Mouse (Mus musculus) kidney, adult 8-10 months (tissue): Measurements from ENCODE around the gene Trim62.
A peak's percentile ranks its signal among the peaks of the same experiment; 100 is the strongest.

Experiments used
- DNase-seq, 2 experiments: peaks; one replicate each; pipeline ENCODE4 v3.0.0; 2022

The Trim62 gene

DNA sequence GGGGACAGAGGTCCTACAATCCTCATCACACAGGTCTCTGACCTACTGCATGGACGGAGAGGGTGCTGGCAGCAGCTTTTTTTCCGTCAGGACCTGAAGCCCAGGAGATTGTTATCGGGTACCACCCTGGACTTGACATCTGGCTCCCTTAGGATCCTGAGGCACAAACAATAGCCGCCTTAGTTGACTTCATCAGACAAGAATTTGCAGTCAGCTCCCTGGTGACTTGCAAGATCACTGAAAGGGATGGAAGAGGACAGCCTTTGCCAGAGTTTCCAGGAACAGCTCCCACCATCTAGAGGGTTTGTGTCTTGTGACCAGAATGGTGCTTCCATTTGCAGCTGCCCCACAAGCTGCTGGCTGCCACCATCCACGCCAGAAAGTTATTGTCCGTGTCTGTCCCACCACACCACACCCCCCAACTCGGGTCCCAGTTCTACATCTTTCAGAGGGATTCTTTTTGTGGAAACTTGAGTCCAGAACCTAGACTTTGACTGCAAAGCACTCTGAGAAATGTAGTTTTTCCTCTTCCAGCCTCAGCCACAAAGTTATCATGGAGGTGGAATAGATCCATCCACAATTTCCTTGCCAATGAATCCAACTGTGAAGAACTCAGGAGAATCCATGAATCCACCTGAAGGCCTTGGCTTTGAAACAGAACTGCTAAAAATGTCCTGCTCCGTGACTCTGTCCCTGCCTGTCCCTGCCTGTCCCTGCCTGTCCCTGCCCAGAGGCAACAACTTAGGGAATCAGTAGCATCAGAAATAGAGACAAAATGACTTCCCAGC, 27.1 kb downstream of the Trim62 start:
- DNase-seq = no peak

DNA sequence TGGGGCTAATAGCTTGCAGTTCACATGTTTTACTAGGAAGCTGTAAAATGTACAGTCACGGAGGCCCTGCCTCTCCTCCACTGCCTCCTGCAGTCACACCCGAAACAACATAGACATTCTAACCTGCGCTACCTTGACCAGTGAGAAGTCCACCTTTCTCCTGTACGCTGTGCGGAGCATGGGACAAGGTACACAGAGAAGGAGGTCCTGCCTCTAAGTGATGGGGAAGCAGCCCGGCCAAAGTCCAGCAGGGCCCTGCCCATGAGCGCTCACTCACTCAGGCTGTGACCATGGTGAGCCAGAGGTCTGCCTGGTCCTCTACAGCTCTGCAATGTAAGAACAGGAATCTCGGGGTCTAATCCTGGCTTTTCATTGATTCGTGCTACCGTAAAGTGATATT, 28.7 kb downstream of the Trim62 start:
- DNase-seq = no peak

DNA sequence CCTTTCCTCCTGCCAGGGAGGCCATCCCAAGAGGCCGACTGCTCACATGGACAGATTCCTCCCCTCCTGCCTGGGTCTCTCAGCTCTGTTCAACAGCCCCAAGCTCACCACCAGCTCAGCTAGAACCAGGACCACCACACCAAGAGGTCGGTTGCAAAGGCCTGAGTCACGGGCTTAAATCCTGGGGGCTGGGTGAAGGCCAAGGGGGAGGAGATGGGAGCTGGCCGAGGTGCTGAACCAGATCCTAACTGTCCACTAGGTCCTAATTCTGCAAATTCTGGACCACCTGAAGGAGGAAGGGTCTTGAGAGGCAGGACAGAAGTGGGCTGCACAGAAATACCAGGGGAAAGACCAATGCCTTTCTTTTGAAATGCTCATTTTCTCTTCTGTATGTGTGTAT, 30.4 kb downstream of the Trim62 start:
- DNase-seq = no peak

DNA sequence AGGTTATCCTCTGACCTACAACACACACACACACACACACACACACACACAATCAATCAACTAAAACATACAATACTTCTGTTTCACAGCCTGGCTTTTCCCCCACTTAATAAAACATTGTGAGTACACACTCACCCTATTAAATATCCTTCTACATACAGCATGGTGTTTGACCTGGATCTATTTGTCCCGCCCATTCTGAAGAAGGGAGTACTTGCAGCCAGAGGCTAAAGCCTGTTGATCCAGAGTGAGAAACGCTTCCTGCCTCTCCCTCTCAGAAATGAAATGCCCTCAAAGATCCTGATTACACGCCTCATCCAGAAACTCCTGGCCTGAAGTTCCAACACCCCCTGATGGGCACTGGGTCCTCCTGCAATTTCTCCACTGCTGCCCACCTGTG, 33.7 kb downstream of the Trim62 start:
- no peak for DNase-seq

DNA sequence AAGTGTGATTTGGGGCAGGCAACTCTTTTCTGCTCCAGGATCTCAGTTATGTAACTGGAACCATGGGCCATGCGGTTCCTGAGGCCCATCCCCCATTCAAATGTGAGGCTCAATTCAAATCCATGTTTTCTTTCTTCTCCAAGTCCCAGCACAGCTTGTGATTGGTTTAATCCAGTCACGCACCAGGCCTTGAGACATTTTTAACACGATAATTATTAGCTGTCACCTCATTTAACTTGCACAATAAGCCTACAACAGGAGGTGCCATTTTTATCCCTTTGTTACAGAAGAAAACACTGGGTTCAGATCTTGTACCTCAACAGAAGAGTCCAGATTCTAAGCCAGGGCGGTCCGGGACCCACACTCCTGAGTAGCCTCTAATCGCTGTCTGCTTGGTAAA, 34.4 kb downstream of the Trim62 start:
- no peak for DNase-seq

DNA sequence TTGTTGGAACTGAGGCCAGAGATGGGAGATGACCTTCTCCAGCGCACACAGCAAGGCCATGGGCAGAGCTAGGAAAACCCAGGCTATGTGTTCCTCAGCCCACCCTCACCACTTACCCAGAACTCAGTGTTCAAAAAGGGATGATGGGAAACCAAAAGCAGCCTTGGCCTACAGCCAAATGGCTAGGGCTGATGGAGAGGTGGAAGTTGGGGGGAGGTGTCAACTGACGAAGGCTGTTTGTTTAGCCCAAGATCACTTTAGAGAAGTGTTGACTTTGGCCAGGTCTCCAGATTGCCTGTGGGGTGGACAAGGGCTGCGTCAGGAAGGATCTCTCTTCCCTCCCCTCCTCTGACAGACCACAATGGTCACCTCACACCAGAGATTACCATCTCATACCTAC, 34.8 kb downstream of the Trim62 start:
- DNase-seq = no peak

DNA sequence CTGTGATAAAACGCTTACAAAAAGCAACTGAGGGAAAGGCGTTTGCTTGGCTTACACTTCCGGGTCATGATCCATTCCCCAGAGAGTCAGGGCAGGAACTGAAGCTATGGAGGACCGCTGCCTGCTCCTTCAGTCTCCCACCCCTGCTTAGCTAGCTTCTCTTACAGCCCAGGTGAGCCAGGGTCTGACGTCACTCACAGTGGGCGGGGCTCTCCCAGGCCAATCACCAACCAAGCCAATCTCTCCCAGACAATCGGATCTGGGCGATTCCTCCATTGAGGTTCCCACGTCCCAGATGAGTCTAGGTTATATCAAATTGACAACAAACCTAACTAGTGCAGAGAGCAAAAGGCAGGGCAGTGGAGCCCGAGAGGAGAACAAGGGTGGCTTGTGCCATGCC, 35.7 kb downstream of the Trim62 start:
- no peak for DNase-seq

DNA sequence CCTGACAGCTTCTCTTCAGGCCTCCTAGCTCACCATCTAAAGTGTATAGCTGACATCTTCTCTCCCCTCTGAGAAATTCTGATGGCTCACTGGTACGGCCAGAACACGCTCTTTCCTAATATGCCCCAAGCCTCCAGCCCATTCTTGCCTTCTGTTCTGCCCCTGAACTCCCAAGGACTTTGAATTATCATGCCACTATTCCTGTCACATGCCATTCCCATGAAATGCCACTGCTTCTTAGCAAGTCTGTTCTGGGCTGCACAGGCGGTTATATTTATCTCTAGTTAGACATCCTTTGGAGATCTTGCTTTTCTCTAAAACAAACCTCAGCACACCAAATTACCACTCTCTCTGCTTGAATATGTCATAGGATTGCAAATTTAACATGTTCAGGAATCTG, 40.2 kb downstream of the Trim62 start:
- DNase-seq = no peak

DNA sequence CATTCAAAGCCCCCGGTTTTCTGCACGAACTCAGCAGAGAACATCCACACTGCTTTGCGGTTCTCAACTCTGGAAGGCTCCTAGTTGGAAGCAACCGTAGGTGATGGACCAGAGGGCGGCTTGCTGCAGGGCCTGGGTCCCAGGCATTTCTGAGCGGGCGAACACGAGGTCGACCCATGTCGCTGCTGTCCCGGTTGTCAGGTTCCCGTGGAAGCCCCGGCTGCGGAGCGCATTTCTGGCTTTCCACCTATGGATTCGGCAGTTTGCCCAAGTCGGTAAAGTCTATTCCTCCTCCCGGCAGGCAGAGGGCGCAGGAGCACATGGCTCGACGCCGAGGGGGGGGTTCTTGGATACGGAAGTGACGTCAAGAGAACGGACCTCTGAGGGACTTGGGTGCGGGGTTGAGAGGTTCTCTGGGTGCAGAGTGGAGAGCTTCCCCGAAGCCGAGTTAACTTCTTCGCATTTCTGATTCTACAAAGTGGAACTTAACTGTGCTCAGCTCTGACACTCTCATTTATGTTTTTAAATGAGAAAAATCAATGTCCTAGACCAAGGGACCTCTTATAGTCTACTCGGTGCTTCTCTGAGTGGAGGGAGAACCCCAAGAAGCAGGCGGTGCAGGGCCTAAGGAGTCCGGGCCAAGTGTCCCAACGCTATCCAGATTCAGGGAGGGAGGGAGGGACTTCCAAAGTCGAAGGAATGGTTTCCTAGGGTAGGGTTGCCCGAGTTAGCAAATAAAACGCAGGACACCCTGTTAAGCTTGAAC, 41.6 kb downstream of the Trim62 start:
- peak; percentile 65 to 76 for DNase-seq

DNA sequence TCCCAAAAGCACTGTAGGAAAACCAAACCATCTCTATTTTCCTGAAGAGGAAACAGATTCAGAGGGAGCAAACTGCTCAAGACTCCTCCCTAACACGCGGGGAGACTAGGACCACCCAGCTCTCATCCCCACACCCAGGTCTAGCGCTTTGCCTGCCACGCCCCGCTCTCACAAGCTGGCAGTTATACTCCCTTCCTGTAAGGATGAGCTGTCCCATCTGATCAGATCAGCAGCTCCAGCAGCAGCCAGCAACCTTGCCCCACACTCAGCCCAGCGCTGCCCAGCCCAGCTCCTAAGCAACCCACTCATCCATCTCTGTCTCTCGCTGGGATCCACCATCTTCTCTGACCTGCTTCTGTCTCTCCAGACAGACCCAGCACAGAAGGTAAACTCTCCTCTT, 49.4 kb downstream of the Trim62 start:
- DNase-seq = no peak

DNA sequence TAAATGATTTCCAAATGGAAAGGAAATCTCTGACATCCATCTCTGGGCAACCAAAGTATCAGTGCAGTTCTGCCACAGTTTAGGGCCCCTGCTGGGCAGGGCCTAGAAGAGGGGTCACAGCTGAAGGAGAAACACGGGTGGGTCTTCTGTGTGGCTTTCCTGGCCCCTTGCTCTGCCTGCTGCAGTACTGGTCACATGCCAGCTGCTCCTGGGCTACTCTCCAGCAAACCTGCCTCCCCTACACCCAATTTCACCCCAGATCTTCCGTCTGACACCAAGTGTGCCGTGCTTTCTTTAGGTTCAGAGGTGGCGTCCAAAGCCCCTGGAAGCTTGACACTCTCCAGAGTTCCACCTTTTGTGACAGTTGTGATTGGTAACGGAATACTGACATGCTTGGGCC, 52.2 kb downstream of the Trim62 start:
- DNase-seq = no peak

DNA sequence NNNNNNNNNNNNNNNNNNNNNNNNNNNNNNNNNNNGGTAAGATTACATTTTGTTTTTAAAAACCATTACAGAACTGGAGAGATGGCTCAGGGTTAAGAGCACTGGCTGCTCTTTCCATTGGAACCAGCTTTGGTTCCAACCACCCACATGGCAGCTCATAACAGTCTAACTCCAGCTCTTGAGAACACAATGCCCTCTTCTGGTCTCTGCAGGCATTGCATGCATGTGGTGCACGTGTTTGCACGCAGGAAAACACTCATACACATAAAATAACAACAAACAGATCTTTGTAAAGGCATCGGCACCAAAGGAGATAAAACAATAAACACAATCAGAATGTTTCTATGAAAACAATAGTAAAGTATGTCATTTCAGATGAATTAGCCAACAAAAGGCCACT, 59.0 kb downstream of the Trim62 start:
- DNase-seq = no peak

DNA sequence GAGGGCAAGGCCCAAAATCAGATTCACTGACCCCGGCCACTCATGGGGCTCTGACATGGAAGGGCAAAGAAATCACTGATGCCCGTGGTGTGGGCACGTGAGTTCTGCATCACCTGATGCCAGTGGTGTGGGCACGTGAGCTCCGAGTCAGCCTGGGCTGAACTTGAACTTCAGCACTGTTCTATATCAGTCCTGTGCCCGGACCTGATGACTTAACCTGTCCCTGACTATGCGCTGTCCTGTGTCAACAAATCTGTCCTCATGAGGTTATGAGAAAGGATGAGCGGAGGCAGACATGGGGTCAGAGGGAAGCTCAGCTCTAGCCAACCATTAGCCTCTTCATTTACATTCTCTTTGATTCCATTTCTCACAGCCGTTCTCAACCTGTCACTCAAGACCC, 63.4 kb downstream of the Trim62 start:
- DNase-seq = no peak

DNA sequence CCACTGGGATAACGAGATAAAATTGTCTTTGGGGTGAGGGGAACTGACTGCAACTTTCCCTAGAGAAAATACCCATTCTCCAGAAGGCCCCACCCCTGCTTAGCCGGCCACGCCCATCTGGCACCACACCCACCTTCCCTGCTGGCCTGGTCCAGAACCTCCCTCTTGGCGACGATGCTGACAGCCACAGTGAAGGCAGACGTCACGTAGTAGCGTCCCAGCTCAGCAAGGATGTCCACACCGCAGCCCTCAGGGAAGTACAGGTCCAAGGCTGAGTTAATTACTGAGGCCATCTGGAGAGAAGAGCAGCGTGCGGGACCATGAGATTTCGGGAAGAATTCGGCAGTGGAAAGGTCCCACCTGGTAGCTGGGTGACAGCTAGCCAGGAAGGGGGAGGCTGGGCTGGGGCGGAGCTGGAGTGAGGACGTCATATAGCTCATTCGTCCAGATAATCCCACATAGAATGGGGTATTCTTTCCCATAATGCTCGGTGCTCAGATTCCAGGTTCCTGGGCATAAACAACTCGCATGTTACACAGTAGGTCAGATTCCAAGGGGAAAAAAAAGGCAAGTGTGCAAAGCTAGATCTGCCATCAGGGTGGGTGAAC, 64.0 kb downstream of the Trim62 start:
- DNase-seq = no peak

DNA sequence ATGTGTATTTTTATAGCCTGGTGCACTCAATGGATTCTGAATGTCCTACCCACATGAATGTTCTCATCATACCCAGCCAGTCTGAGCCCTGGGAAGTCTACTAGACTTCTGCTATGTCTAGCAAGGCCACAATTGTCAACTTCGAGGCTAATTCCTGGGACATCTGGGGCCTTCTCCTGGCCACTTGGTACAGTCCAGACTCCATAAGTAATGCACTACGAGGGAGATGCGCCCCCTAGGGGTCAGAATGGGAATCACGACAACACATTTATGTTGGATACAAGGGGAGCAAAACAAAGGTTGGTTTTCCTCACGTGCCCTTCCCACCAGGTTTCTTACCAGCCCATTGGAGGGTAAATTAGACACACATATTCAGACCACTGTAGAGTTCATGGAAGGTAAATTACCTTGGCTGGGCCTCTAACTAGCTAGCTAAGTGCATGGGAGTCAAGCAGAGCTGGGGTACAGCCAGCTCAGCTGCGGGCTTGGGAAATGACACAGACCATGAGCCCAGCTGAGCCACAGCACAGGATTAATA, 64.8 kb downstream of the Trim62 start:
- DNase-seq = peak in 1 of 2 experiments; percentile 67

DNA sequence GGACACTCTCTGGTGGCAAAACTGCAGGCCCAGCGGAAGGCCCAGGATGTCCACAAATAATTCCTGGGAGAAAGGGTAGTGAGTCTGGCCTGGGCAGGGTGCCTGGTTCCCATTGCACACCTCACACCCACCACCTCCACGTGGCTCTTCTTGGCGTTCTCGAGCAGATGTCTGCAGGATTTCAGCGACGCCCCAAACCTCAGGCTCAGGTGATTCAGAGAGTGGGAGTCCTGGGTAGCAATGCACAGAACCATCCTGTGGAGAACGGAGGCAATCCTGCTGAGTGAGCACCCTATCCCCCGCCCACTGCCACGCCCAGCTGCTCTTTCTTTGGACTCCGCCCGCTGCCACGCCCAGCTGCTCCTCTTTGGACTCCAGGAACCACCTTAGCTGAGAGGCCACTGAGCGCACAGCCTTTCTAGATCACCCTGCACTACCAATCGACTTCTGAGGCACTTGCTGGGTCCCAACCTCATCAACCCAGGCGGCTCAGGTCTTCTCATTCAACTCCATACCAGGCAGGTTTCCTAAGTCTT, 66.2 kb downstream of the Trim62 start:
- peak in 1 of 2 experiments; percentile 53 for DNase-seq

DNA sequence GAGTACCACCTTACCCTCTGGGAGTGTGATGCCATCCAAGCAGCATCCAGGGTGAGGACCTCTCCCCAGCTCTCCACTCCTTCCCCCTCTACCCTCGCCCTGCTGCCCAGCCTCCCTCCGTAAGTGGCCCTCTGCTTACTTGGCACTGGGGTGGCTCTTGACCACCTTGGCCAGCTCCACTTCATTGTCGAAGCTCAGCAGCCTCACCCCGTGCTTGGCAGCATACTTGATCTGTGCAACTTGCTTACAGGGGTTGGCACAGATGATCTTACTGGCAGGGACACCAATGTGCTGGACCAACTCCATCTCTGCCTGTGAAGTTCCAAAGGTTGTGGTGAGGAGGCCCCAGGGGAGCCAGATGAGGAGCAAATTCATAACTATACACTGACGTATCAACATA, 67.1 kb downstream of the Trim62 start:
- DNase-seq = peak; percentile 64 to 74

DNA sequence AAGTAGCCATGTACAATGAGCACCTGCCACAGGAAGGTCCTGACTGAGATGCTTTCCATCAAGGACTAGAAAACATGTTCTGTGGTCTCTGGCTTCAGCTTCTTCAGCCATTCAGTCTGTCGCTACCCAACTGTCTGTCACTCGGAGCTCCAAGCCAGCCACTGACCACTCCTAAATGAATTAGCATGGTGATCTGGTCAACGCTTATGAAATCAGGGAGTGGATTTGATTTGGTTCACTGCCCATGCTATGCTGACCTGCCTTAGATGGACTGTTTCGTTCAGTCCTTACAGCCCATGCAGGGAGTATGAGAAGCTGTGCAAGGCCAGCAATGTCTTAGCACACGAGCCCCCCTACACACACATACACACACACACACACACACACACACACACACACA, 70.5 kb downstream of the Trim62 start:
- DNase-seq = no peak

DNA sequence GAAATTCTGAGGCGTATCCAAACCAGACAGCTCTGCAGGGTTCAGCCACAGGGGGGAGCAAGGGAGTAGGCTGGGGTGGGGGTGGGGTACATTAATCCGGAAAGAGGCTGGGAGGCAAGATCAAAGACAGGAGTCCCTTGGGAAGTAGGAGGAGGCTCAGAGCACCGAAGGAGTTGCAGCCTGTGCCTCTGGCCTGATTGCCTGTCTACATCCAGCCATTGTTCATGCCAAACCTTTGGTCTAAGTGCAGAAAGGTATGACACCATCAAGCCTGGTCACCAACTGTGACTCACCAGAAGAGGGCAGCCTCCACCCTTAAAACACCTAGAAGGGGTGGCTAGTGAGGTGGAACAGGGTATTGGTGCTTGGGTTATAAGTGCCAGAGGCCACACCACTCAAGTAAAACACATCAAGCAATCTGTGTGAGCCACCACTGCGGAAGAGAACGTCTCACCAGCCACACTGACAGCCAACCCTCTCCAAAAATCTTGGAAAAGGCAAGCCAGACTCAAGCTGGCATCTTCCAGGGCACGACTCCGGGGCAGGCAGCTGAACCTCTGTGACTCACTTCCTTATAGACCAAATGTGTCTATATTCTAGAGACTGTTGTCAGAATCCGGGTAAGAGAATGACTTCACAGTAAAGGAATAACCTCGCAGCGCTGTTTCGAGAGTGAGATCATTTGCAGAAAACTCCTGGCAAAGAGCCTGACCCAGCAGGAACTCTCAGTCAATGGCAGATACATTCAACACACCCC, 74.0 kb downstream of the Trim62 start:
- peak; percentile 61 to 62 for DNase-seq

DNA sequence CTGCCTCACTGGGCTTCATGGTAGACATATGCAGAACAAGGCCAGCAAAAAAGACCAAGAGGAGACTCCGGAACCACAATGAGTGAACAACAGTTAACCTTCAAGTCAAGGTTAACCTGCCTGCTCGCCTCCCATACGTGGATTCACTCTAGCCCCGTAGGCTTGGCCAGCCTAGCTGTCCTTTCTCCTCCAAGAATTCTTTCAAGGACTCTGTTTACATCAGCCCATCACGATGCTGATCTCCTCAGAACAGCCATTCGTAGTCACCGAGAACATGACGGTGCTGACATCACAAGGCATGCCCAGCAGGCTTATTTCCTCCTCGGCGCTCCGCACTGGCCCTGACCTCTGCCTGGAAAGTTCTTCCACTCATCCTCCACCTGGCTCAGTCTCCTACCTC, 74.8 kb downstream of the Trim62 start:
- DNase-seq = no peak

DNA sequence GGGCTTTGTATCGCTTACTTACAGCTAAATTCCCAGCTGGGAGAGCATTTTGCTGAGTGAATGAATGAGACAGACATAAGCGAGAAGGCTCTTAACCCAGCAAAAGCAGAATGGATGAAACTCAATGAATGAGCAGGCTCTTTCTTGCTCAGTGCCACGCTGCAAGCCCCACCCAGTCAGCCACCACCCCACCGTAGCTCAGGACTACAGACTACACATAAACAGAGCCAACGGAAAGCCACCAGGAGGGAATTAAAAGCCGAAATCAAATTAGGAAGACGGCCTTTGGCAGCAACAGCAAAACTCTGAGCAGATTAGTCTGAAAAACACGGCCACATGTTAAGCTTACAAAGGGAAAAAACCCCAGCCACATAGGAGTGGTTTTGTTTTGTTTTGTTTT, 75.5 kb downstream of the Trim62 start:
- no peak for DNase-seq

DNA sequence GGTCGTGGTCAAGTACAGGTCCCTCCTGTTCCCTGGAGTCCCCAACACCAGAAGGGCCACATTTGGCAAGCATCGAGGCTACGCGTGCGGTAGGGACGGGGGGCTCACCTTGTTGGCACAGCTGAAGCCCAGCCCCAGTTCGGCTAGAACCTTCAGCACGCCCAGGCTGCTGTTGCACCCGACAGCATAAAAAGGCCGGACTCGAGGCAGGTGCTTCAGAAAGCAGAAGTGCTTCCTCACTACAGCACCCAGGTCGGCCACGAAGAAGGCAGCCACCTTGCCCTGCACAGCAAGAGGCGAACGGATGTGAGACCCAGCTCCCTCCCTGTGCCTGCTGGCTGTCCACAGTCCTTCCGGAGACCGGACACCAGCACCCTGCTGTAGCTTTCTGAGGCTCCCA, 76.3 kb downstream of the Trim62 start:
- DNase-seq = no peak
